Mouse (Mus musculus): ENCODE data around the gene Myo18b.

DNA sequence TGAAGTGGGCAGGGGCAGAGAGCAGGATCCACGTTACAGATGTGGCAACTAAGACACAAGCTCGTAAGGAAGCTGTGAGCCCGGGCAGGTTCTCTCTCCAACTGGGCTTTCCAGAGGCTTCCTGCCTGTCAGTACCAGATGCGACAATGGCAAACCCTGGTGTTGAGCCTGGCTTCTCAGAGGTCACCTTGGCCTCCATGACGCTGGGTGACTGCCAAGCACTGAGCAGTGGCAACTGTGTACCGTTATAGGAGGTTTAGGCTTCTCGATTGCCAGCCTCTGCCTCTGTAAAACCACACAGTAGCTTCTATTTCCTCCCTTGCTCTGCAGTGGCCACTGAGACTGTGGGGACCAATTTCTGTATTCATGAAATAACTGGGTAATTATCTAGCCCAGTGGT, 81.1 kb downstream of the Myo18b start:
- TF ChIP-seq ZNF384 (IDR thresholded peaks at IDR 0.05; ENCODE audit: low read depth, low read length), result no peak
- no peak for TF ChIP-seq MAFK (IDR thresholded peaks at IDR 0.05; ENCODE audit: insufficient read depth, low read depth, low read length)

All from ES-E14 (cell line).